Mouse (Mus musculus) neural tube, embryonic 15.5 days (tissue): ENCODE measurements at regions not wholly inside any gene's neighbourhood (a gene's known extent, or its start where the extent isn't known, plus 50 kb on each side); places are given as distances from the start of the nearest gene placed in this dataset.
"Not testable (repeated sequence)": the region's sequence is repeated elsewhere in the genome, so short reads cannot be mapped to it uniquely, and the experiment has no call there.

Experiments
- ATAC-seq: fragments of 200-750 bp; cut with Nextera tagmentation; 2 replicates; pipeline ENCODE4 v1.8.0; 2017; ENCODE audit warnings: mild to moderate bottlenecking, moderate TSS enrichment, moderate library complexity; ENCODE audit not compliant: low FRiP score
- H3K27ac ChIP-seq: fragments of 300-500 bp; sonication (generic); replicated peaks from 2 replicates; pipeline ENCODE4 v1.5.1; 2015; ENCODE audit warnings: mild to moderate bottlenecking, inconsistent platforms
- H3K27me3 ChIP-seq: fragments of 300-500 bp; sonication (generic); replicated peaks from 2 replicates; pipeline ENCODE4 v1.6.1; 2015; ENCODE audit warnings: inconsistent platforms
- H3K36me3 ChIP-seq: fragments of 300-500 bp; sonication (generic); 2 replicates; pipeline ENCODE4 v1.6.1; 2015; ENCODE audit warnings: inconsistent platforms
- H3K4me1 ChIP-seq: fragments of 300-500 bp; sonication (generic); 2 replicates; pipeline ENCODE4 v1.6.1; 2015; ENCODE audit warnings: inconsistent platforms
- H3K4me2 ChIP-seq: fragments of 300-500 bp; sonication (generic); 2 replicates; pipeline ENCODE4 v1.6.1; 2015; ENCODE audit warnings: inconsistent platforms, mild to moderate bottlenecking, moderate library complexity
- H3K4me3 ChIP-seq: fragments of 300-500 bp; sonication (generic); replicated peaks from 2 replicates; pipeline ENCODE4 v1.5.1; 2015; ENCODE audit warnings: mild to moderate bottlenecking, inconsistent platforms
- H3K9ac ChIP-seq: fragments of 300-500 bp; sonication (generic); replicated peaks from 2 replicates; pipeline ENCODE4 v1.6.1; 2015; ENCODE audit warnings: mild to moderate bottlenecking, inconsistent platforms
- H3K9me3 ChIP-seq: fragments of 300-500 bp; sonication (generic); replicated peaks from 2 replicates; pipeline ENCODE4 v1.6.1; 2016; ENCODE audit warnings: inconsistent platforms
- WGBS: fragments of 180-500 bp; shearing (Covaris S2); methylation state at CpG from one replicate; pipeline ENCODE4 v1.1.7; 2015; ENCODE audit warnings: mixed read lengths; 5-methylcytosine and 5-hydroxymethylcytosine counted together

- Histone ChIP-seq H3K27me3 (no peaks in the 10 kb centered on the region), H3K9ac (no peak overlapping the region), H3K4me2 (peak overlapping the region; percentile 13; the same call in 1 of the 2 replicates), H3K4me1 (no peaks in the 10 kb centered on the region), H3K4me3 (no peak overlapping the region), H3K9me3 (no peaks in the 10 kb centered on the region), H3K27ac (no peak overlapping the region), H3K36me3 (no peaks in the 10 kb centered on the region)
- 51% methylated on average over 12 of the region's 12 CpGs for WGBS
- ATAC-seq: no peak
These were observed 196.5 kb upstream of the Slc7a11 start for GRCm38 (mm10) chr3:50639907-50640323.

GRCm38 (mm10) chr3:50634457-50635075 is 191.2 kb upstream of the Slc7a11 start:
- H3K4me1 ChIP-seq: no peaks in the 10 kb centered on the region
- H3K36me3 ChIP-seq: no peaks in the 10 kb centered on the region
- H3K9me3 ChIP-seq: 0 out of 2 replicates have a peak, but pooled peaks cover 4% of the 10 kb centered on the region
- no peak overlapping the region; the same call in 1 of the 2 replicates for H3K27ac ChIP-seq
- no peak for ATAC-seq
- WGBS: 40% methylated on average over 7 of the region's 7 CpGs
- no peaks in the 10 kb centered on the region for H3K27me3 ChIP-seq
- no peak overlapping the region for H3K4me2 ChIP-seq
- H3K4me3 ChIP-seq: no peak overlapping the region
- H3K9ac ChIP-seq: no peak overlapping the region

- H3K9ac ChIP-seq: no peak overlapping the region
- H3K27me3 ChIP-seq: no peaks in the 10 kb centered on the region
- H3K4me3 ChIP-seq: no peak overlapping the region
- no peak overlapping the region for H3K4me2 ChIP-seq
- H3K36me3 ChIP-seq: no peaks in the 10 kb centered on the region
- H3K27ac ChIP-seq: no peak overlapping the region
- 0 out of 2 replicates have a peak, but pooled peaks cover 4% of the 10 kb centered on the region for H3K9me3 ChIP-seq
- no peak for ATAC-seq
- no peaks in the 10 kb centered on the region for H3K4me1 ChIP-seq
These were observed 187.9 kb upstream of the Slc7a11 start for GRCm38 (mm10) chr3:50631286-50631685.

GRCm38 (mm10) chr3:50628092-50628696 is 184.8 kb upstream of the Slc7a11 start:
- H3K27ac ChIP-seq: no peak overlapping the region
- H3K4me1 ChIP-seq: no peaks in the 10 kb centered on the region
- no peaks in the 10 kb centered on the region for H3K36me3 ChIP-seq
- H3K9me3 ChIP-seq: 0 out of 2 replicates have a peak, but pooled peaks cover 4% of the 10 kb centered on the region
- 88% methylated on average over 9 of the region's 9 CpGs for WGBS
- no peak overlapping the region for H3K9ac ChIP-seq
- no peak for ATAC-seq
- H3K4me3 ChIP-seq: no peak overlapping the region
- H3K27me3 ChIP-seq: no peaks in the 10 kb centered on the region
- no peak overlapping the region for H3K4me2 ChIP-seq

GRCm38 (mm10) chr3:50621176-50621575 is 177.8 kb upstream of the Slc7a11 start:
- not testable (repeated sequence) for ATAC-seq
- WGBS: 77% methylated on average over 3 of the region's 3 CpGs

GRCm38 (mm10) chr3:50619061-50619460 is 175.6 kb upstream of the Slc7a11 start:
- H3K4me3 ChIP-seq: no peak overlapping the region
- no peak overlapping the region for H3K27ac ChIP-seq
- H3K27me3 ChIP-seq: no peaks in the 10 kb centered on the region
- no peaks in the 10 kb centered on the region for H3K36me3 ChIP-seq
- 80% methylated on average over 6 of the region's 6 CpGs for WGBS
- no peak overlapping the region for H3K9ac ChIP-seq
- H3K4me2 ChIP-seq: no peak overlapping the region
- H3K9me3 ChIP-seq: no peaks in the 10 kb centered on the region
- no peaks in the 10 kb centered on the region for H3K4me1 ChIP-seq
- ATAC-seq: no peak

More at GRCm38 (mm10) chr3:50621176-50621575, 177.8 kb upstream of the Slc7a11 start:
- not testable (repeated sequence) for H3K27me3 ChIP-seq, H3K27ac ChIP-seq, H3K9ac ChIP-seq, H3K9me3 ChIP-seq, H3K4me3 ChIP-seq, H3K36me3 ChIP-seq, H3K4me1 ChIP-seq, H3K4me2 ChIP-seq

- Histone ChIP-seq H3K4me2 (no peak overlapping the region), H3K27ac (no peak overlapping the region), H3K36me3 (no peaks in the 10 kb centered on the region), H3K9ac (no peak overlapping the region), H3K9me3 (no peaks in the 10 kb centered on the region), H3K27me3 (no peaks in the 10 kb centered on the region), H3K4me3 (no peak overlapping the region), H3K4me1 (no peaks in the 10 kb centered on the region)
- WGBS: 85% methylated on average over 8 of the region's 8 CpGs
- ATAC-seq: no peak
These were observed 172.2 kb upstream of the Slc7a11 start for GRCm38 (mm10) chr3:50615384-50616285.

- ATAC-seq: no peak
- no peak overlapping the region for H3K4me2 ChIP-seq
- H3K9me3 ChIP-seq: no peaks in the 10 kb centered on the region
- H3K4me3 ChIP-seq: no peak overlapping the region
- WGBS: 95% methylated on average over 2 of the region's 2 CpGs
- no peak overlapping the region for H3K27ac ChIP-seq
- H3K36me3 ChIP-seq: no peaks in the 10 kb centered on the region
- H3K27me3 ChIP-seq: no peaks in the 10 kb centered on the region
- no peaks in the 10 kb centered on the region for H3K4me1 ChIP-seq
- H3K9ac ChIP-seq: no peak overlapping the region
These were observed 169.6 kb upstream of the Slc7a11 start for GRCm38 (mm10) chr3:50613011-50613410.

GRCm38 (mm10) chr3:50609341-50610012 is 166.1 kb upstream of the Slc7a11 start:
- Histone ChIP-seq H3K9me3 (no peaks in the 10 kb centered on the region), H3K4me3 (no peak overlapping the region), H3K4me2 (no peak overlapping the region), H3K36me3 (no peaks in the 10 kb centered on the region), H3K27ac (no peak overlapping the region), H3K9ac (no peak overlapping the region), H3K4me1 (no peaks in the 10 kb centered on the region), H3K27me3 (no peaks in the 10 kb centered on the region)
- WGBS: 56% methylated on average over 11 of the region's 11 CpGs
- no peak for ATAC-seq

- H3K9ac ChIP-seq: no peak overlapping the region
- 71% methylated on average over 7 of the region's 7 CpGs for WGBS
- no peak overlapping the region for H3K4me2 ChIP-seq
- ATAC-seq: no peak
- no peaks in the 10 kb centered on the region for H3K4me1 ChIP-seq
- H3K27me3 ChIP-seq: no peaks in the 10 kb centered on the region
- no peaks in the 10 kb centered on the region for H3K9me3 ChIP-seq
- H3K4me3 ChIP-seq: no peak overlapping the region
- no peaks in the 10 kb centered on the region for H3K36me3 ChIP-seq
- no peak overlapping the region for H3K27ac ChIP-seq
These were observed 164.3 kb upstream of the Slc7a11 start for GRCm38 (mm10) chr3:50607736-50608135.

- Histone ChIP-seq H3K4me1 (no peaks in the 10 kb centered on the region), H3K4me2 (no peak overlapping the region), H3K27ac (no peak overlapping the region), H3K27me3 (no peaks in the 10 kb centered on the region), H3K9me3 (no peaks in the 10 kb centered on the region), H3K9ac (no peak overlapping the region), H3K4me3 (no peak overlapping the region), H3K36me3 (no peaks in the 10 kb centered on the region)
- WGBS: 24% methylated on average over 1 of the region's 1 CpGs
- ATAC-seq: no peak
These were observed 163.6 kb upstream of the Slc7a11 start for GRCm38 (mm10) chr3:50606986-50607385.
